Mouse (Mus musculus) embryonic facial prominence, embryonic 10.5 days (tissue): ENCODE data around the gene Acp6. TPM values are rescaled to one million over a fixed set of nuclear protein-coding genes. Genes with fewer than 3 reads are reported as not detected.
"Not testable (repeated sequence)": the region's sequence is repeated elsewhere in the genome, so short reads cannot be mapped to it uniquely, and the experiment has no call there.

Experiments
- DNase-seq: peaks from one replicate; pipeline ENCODE4 v3.0.0-alpha.2; 2017; ENCODE audit warnings: low spot score
- H3K27ac ChIP-seq: fragments of 300-500 bp; sonication (generic); replicated peaks from 2 replicates; pipeline ENCODE4 v1.5.1; 2016; ENCODE audit warnings: mild to moderate bottlenecking
- H3K27me3 ChIP-seq: fragments of 300-500 bp; sonication (generic); replicated peaks from 2 replicates; pipeline ENCODE4 v1.6.1; 2016; ENCODE audit warnings: low read depth, mild to moderate bottlenecking; ENCODE audit not compliant: poor library complexity, severe bottlenecking
- H3K36me3 ChIP-seq: fragments of 300-500 bp; sonication (generic); replicated peaks from 2 replicates; pipeline ENCODE4 v1.6.1; 2016; ENCODE audit warnings: mild to moderate bottlenecking, moderate library complexity
- H3K4me1 ChIP-seq: fragments of 300-500 bp; sonication (generic); 2 replicates; pipeline ENCODE4 v1.6.1; 2016
- H3K4me3 ChIP-seq: fragments of 300-500 bp; sonication (generic); 2 replicates; pipeline ENCODE4 v1.5.1; 2016; ENCODE audit warnings: mild to moderate bottlenecking, moderate library complexity
- H3K9me3 ChIP-seq: fragments of 300-500 bp; sonication (generic); 2 replicates; pipeline ENCODE4 v1.6.1; 2016; ENCODE audit warnings: mild to moderate bottlenecking
- WGBS: fragments of 180-500 bp; shearing (Covaris S2); methylation state at CpG from one replicate; pipeline ENCODE4 v1.1.7; 2016; 5-methylcytosine and 5-hydroxymethylcytosine counted together
- polyA plus RNA-seq: library from polyadenylated mRNA; unstranded; fragments of >200 nt; fragmentation: Nextera tagmentation; extraction: Ambion mirVana; gene quantifications from 2 replicates; pipeline ENCODE4 v1.2.1, GENCODE M21; 2016

Gene Acp6
- polyA plus RNA-seq = 31.0 and 32.6 TPM in 2 replicates

GRCm38 (mm10) chr3:97158611-97159508, at the start of gene Acp6:
Gene Acp6 (plus strand): TSS chr3:97158777.
- Histone ChIP-seq H3K36me3 (peaks cover 5% of the 10 kb centered on the region; the same call in 1 of the 2 replicates), H3K4me3 (peak within 1 kb of the TSS; percentile 79), H3K27me3 (no peaks in the 10 kb centered on the region), H3K4me1 (peaks cover 16% of the 10 kb centered on the region), H3K27ac (peak within 1 kb of the TSS; percentile 90), H3K9me3 (no peaks in the 10 kb centered on the region)
- under 1% methylated on average over 54 of the region's 54 CpGs for whole genome bisulfite sequencing
- DNase-seq = peak; percentile 92

- 91% methylated on average over 6 of the region's 6 CpGs for WGBS
- Histone ChIP-seq H3K4me1 (no peaks in the 10 kb centered on the region), H3K4me3 (no peak overlapping the region), H3K36me3 (no peaks in the 10 kb centered on the region), H3K27ac (no peak overlapping the region), H3K27me3 (no peaks in the 10 kb centered on the region), H3K9me3 (no peaks in the 10 kb centered on the region)
- DNase-seq = no peak
Observed at GRCm38 (mm10) chr3:97117511-97117910, 41.1 kb upstream of the Acp6 start.

GRCm38 (mm10) chr3:97118313-97118712, 40.3 kb upstream of the Acp6 start:
- Histone ChIP-seq H3K36me3 (no peaks in the 10 kb centered on the region), H3K27ac (no peak overlapping the region), H3K9me3 (no peaks in the 10 kb centered on the region), H3K4me3 (no peak overlapping the region), H3K27me3 (no peaks in the 10 kb centered on the region), H3K4me1 (no peaks in the 10 kb centered on the region)
- 53% methylated on average over 12 of the region's 12 CpGs for WGBS
- no peak for DNase-seq

- no peak overlapping the region; the same call in 1 of the 2 replicates for H3K27ac ChIP-seq
- no peaks in the 10 kb centered on the region for H3K27me3 ChIP-seq
- H3K36me3 ChIP-seq = no peaks in the 10 kb centered on the region
- no peak overlapping the region for H3K4me3 ChIP-seq
- H3K4me1 ChIP-seq = peaks cover 5% of the 10 kb centered on the region; the same call in 1 of the 2 replicates
- DNase-seq = peak; percentile 34
- H3K9me3 ChIP-seq = no peaks in the 10 kb centered on the region
- WGBS = 40% methylated on average over 7 of the region's 7 CpGs
Observed at GRCm38 (mm10) chr3:97124193-97124592, 34.4 kb upstream of the Acp6 start.

- H3K4me1 ChIP-seq = peaks cover under 1% of the 10 kb centered on the region; the same call in 1 of the 2 replicates
- no peaks in the 10 kb centered on the region for H3K9me3 ChIP-seq
- H3K36me3 ChIP-seq = no peaks in the 10 kb centered on the region
- WGBS = 79% methylated on average over 4 of the region's 4 CpGs
- DNase-seq = no peak
- H3K4me3 ChIP-seq = no peak overlapping the region
- H3K27me3 ChIP-seq = no peaks in the 10 kb centered on the region
- no peak overlapping the region for H3K27ac ChIP-seq
Observed at GRCm38 (mm10) chr3:97129410-97129809, 29.2 kb upstream of the Acp6 start.

GRCm38 (mm10) chr3:97137666-97138065, 20.9 kb upstream of the Acp6 start:
- not testable (repeated sequence) for H3K4me3 ChIP-seq, H3K36me3 ChIP-seq, DNase-seq, H3K4me1 ChIP-seq, H3K27ac ChIP-seq, H3K27me3 ChIP-seq
- WGBS = 62% methylated on average over 1 of the region's 1 CpGs
- H3K9me3 ChIP-seq = peaks cover 11% of the 10 kb centered on the region; the same call in 1 of the 2 replicates

GRCm38 (mm10) chr3:97151092-97151491, 7.5 kb upstream of the Acp6 start:
- Histone ChIP-seq H3K4me3 (no peak overlapping the region), H3K27ac (no peak overlapping the region), H3K9me3 (no peaks in the 10 kb centered on the region), H3K36me3 (no peaks in the 10 kb centered on the region), H3K4me1 (0 out of 2 replicates have a peak, but pooled peaks cover 2% of the 10 kb centered on the region), H3K27me3 (no peaks in the 10 kb centered on the region)
- 71% methylated on average over 2 of the region's 2 CpGs for WGBS
- DNase-seq = no peak

- Histone ChIP-seq H3K36me3 (no peaks in the 10 kb centered on the region), H3K27me3 (no peaks in the 10 kb centered on the region), H3K27ac (no peak overlapping the region), H3K4me3 (no peak overlapping the region), H3K4me1 (peaks cover 18% of the 10 kb centered on the region), H3K9me3 (no peaks in the 10 kb centered on the region)
- 89% methylated on average over 6 of the region's 6 CpGs for WGBS
- DNase-seq = no peak
Observed at GRCm38 (mm10) chr3:97156431-97156830, 2.1 kb upstream of the Acp6 start.

GRCm38 (mm10) chr3:97157308-97157707, 1.3 kb upstream of the Acp6 start:
- no peak for DNase-seq
- no peaks in the 10 kb centered on the region for H3K36me3 ChIP-seq
- no peak overlapping the region for H3K4me3 ChIP-seq
- WGBS = 89% methylated on average over 1 of the region's 1 CpGs
- no peak overlapping the region for H3K27ac ChIP-seq
- H3K27me3 ChIP-seq = no peaks in the 10 kb centered on the region
- peaks cover 16% of the 10 kb centered on the region for H3K4me1 ChIP-seq
- no peaks in the 10 kb centered on the region for H3K9me3 ChIP-seq

GRCm38 (mm10) chr3:97157958-97158599, 498 bp upstream of the Acp6 start:
- H3K4me1 ChIP-seq = peaks cover 16% of the 10 kb centered on the region
- H3K4me3 ChIP-seq = peak overlapping the region; percentile 79
- no peaks in the 10 kb centered on the region for H3K9me3 ChIP-seq
- peak overlapping the region; percentile 90; the same call in 1 of the 2 replicates for H3K27ac ChIP-seq
- WGBS = under 1% methylated on average over 17 of the region's 17 CpGs
- H3K36me3 ChIP-seq = no peaks in the 10 kb centered on the region
- DNase-seq = peak; percentile 84
- H3K27me3 ChIP-seq = no peaks in the 10 kb centered on the region

- H3K27ac ChIP-seq = peak overlapping the region; percentile 90
- 9% methylated on average over 6 of the region's 6 CpGs for WGBS
- H3K36me3 ChIP-seq = peaks cover 5% of the 10 kb centered on the region; the same call in 1 of the 2 replicates
- peaks cover 16% of the 10 kb centered on the region for H3K4me1 ChIP-seq
- no peak for DNase-seq
- H3K9me3 ChIP-seq = no peaks in the 10 kb centered on the region
- H3K4me3 ChIP-seq = peak overlapping the region; percentile 79
- H3K27me3 ChIP-seq = no peaks in the 10 kb centered on the region
Observed at GRCm38 (mm10) chr3:97159509-97159850, 903 bp downstream of the Acp6 start.

GRCm38 (mm10) chr3:97159986-97160385, 1.4 kb downstream of the Acp6 start:
- DNase-seq = no peak
- H3K36me3 ChIP-seq = peaks cover 5% of the 10 kb centered on the region; the same call in 1 of the 2 replicates
- no peaks in the 10 kb centered on the region for H3K27me3 ChIP-seq
- H3K9me3 ChIP-seq = no peaks in the 10 kb centered on the region
- H3K27ac ChIP-seq = no peak overlapping the region
- peaks cover 16% of the 10 kb centered on the region for H3K4me1 ChIP-seq
- 78% methylated on average over 2 of the region's 2 CpGs for WGBS
- H3K4me3 ChIP-seq = peak overlapping the region; percentile 79
